Mouse (Mus musculus): ENCODE measurements around the gene Trh.

Gene Trh

GRCm38 (mm10) chr6:92222021-92222420 lies 22.4 kb downstream of the Trh start:
- DNase-seq (ENCODE audit: low spot score), result no peak

DNA sequence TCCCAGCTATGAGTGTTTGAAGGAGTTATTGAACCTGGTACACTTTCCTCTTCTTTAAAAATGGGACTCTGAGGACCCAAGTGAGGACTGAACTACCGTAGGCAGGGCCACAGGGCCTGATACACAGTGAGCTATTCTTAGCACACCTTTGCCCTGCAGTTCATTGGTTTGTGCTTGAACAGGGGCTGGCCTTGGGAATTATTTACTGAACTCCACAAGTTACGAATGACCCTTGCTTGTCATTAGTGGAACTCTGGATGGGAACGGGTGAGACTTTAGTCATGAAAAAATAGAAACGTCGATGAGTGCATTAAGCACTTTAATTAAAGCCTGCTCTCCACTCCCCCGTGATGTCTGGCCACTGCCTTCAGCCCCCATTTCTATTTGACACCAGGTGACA lies 22.8 kb downstream of the Trh start:
- DNase-seq (ENCODE audit: low spot score), result no peak

DNA sequence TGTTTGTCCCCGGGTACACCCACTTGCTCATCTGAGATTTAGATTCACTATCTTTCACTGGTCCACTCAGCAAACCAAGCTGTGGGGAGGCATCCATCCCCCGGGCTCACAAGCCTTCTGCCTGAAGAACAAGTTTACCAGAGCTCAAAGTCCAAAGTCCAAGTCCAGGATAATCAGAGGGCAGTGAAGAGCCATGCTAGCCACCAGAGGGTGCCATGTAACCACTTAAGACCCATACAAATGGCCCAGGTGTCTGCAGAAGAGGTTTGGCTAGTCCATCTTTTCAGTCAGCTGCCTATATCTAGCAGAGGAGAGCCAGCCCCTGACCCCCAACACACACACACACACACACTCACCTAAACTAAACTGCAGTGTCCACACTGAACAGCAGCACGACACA lies 25.0 kb downstream of the Trh start:
- DNase-seq (ENCODE audit: low spot score), result peak; percentile 38

GRCm38 (mm10) chr6:92214773-92215449 lies 29.5 kb downstream of the Trh start, which contains the start of gene Rbsn:
Rbsn (minus strand) TSS chr6:92214925.
- DNase-seq (ENCODE audit: low spot score), result peak; percentile 75

DNA sequence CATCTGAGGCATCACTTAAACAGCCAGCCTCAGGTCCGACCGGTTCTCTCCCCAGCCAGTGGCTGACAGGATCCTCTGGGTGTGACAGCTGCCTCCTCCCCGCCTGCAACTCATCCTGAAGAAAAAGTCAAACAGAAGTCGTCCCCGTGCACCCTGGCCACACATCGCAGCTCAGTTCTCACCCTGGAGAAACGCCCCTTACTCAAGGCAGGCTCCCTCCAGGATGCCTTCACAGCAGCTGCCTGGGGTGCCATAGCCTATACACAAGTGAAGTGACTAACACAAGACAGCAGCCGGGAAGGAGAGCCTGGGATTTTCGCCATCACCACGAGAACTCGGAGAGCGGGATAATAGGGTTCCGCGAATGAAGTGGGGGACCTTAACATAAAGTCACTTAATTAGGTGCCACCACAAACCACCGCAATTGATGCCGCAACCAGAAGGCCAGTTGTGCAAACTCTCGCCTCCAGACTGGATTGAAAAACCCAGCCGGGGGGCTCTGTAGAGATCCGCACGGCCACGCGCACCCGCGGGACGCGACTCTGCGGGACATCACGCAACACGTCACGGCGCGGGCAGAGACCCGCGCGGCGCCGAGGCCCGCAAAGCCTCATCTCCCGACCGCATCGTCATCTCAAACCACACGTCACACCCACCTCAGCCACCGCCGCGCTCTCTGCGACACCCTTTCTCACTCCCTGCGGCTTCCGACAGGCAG lies 30.2 kb downstream of the Trh start:
- DNase-seq (ENCODE audit: low spot score), result no peak

DNA sequence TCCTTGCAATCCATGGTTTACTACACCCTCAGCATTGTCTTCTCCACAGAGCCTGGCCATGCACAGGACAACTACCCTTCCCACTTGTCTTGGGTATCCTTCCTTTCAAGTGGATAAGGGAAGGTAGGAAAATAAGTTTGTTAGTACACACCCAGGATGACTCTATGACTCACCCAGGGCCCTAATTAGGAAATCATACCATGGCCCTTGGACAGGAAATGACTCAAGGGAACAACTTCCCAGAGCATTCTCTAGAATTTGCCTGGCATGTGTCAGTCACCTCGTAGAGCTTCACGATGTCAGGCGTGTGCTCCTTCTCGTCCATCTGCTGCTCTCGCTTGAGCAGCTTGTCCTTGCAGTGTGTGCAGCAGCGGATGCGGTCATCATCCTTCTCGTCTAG lies 45.0 kb downstream of the Trh start:
- no peak for DNase-seq (ENCODE audit: low spot score)
